Mouse (Mus musculus) midbrain, embryonic 11.5 days (tissue): Measurements from ENCODE around the gene Mrpl27. TPM values are rescaled to one million over a fixed set of nuclear protein-coding genes. Genes with fewer than 3 reads are reported as not detected.
A peak's percentile ranks its signal among the peaks of the same experiment; 100 is the strongest.

Experiments used
- ATAC-seq: fragments of 200-750 bp; cut with Nextera tagmentation; 2 replicates; pipeline ENCODE4 v1.8.0; 2017; ENCODE audit warnings: moderate TSS enrichment, moderate library complexity; ENCODE audit not compliant: low FRiP score
- DNase-seq: peaks from one replicate; pipeline ENCODE4 v3.0.0; 2015; ENCODE audit warnings: low spot score; ENCODE audit errors: missing footprints
- H3K27ac ChIP-seq: fragments of 300-500 bp; sonication (generic); 2 replicates; pipeline ENCODE4 v1.5.1; 2014; ENCODE audit warnings: low read depth, low read length
- H3K27me3 ChIP-seq: fragments of 300-500 bp; sonication (generic); 2 replicates; pipeline ENCODE4 v1.6.1; 2014; ENCODE audit warnings: mild to moderate bottlenecking, low read length, moderate library complexity, mixed read lengths; ENCODE audit not compliant: control insufficient read depth, insufficient read depth
- H3K36me3 ChIP-seq: fragments of 300-500 bp; sonication (generic); 2 replicates; pipeline ENCODE4 v1.6.1; 2014; ENCODE audit warnings: mild to moderate bottlenecking, low read length, moderate library complexity, mixed read lengths; ENCODE audit not compliant: control insufficient read depth, insufficient read depth
- H3K4me1 ChIP-seq: fragments of 300-500 bp; sonication (generic); 2 replicates; pipeline ENCODE4 v1.6.1; 2014; ENCODE audit warnings: low read length; ENCODE audit not compliant: control insufficient read depth, insufficient read depth
- H3K4me2 ChIP-seq: fragments of 300-500 bp; sonication (generic); 2 replicates; pipeline ENCODE4 v1.6.1; 2014; ENCODE audit warnings: mild to moderate bottlenecking, moderate library complexity
- H3K4me3 ChIP-seq: fragments of 300-500 bp; sonication (generic); 2 replicates; pipeline ENCODE4 v1.5.1; 2014; ENCODE audit warnings: low read depth, low read length
- H3K9ac ChIP-seq: fragments of 300-500 bp; sonication (generic); 2 replicates; pipeline ENCODE4 v1.6.1; 2014; ENCODE audit warnings: low read length
- H3K9me3 ChIP-seq: fragments of 300-500 bp; sonication (generic); 2 replicates; pipeline ENCODE4 v1.6.1; 2016; ENCODE audit warnings: low read length; ENCODE audit not compliant: control insufficient read depth
- WGBS: fragments of 180-500 bp; shearing (Covaris S2); extraction: QIAGEN DNeasy Blood & Tissue Kit; methylation state at CpG from one replicate; pipeline ENCODE4 v1.1.7; 2014; 5-methylcytosine and 5-hydroxymethylcytosine counted together
- polyA plus RNA-seq: library from polyadenylated mRNA; unstranded; fragments of >200 nt; fragmentation: Nextera tagmentation; extraction: Ambion mirVana; gene quantifications from 2 replicates; pipeline ENCODE4 v1.2.1, GENCODE M21; 2014

Gene Mrpl27
- 125 and 129 TPM in 2 replicates for polyA plus RNA-seq

DNA sequence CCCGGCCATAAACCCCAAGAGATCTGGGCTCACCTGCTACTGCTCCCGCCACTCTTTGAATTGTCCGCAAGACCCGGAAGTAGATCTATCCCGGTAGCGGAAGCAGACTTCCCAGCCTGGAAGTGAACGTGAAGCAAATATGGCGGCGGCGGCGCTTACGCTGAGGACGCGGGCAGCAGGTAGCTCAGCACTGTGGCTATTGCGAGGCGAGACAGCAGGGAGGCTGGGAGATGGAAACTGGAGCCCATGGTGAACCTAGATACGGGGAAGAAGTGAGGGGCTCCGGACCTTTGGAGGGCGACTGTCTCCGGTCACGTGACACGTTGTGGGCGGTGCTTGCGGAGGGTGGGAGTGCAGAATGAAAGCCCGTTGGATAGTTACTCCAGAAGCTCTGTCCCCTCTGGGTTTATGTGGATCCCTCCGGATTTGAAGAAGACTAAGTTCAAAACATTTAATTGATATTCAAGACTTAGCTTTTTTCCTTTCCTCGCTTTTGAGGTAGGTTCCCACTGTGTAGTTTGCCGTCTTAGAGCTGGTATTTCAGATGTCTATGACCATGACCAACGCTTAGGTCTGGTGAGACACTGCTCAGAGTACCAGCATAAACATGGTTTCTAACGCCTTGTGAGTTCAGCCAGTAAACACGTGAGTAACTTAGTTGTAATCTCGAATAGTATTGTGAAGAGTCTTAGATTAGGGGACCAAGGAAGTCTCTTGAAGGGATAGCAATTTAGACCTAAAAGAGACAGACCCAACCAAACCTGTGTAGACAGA lies at the start of gene Mrpl27, which contains the start of gene Eme1:
Gene Mrpl27 (plus strand): TSS at position 105 of the 774 bp plus-strand sequence.
Gene Eme1 (minus strand): TSS at position 302 of the 774 bp plus-strand sequence.
- no peaks in the 10 kb centered on the region for H3K27me3 ChIP-seq
- peak within 1 kb of the TSS; percentile 82 for H3K27ac ChIP-seq
- peak within 1 kb of the TSS; percentile 58 for H3K4me2 ChIP-seq
- ATAC-seq = peak; percentile 91
- peak within 1 kb of the TSS; percentile 53 for H3K4me3 ChIP-seq
- peaks cover 5% of the 10 kb centered on the region; the same call in 1 of the 2 replicates for H3K36me3 ChIP-seq
- H3K9me3 ChIP-seq = no peaks in the 10 kb centered on the region
- peak within 1 kb of the TSS; percentile 67 for H3K9ac ChIP-seq
- under 1% methylated on average over 32 of the region's 32 CpGs for WGBS
- DNase-seq = peak; percentile 99
- H3K4me1 ChIP-seq = peaks cover 5% of the 10 kb centered on the region; the same call in 1 of the 2 replicates

DNA sequence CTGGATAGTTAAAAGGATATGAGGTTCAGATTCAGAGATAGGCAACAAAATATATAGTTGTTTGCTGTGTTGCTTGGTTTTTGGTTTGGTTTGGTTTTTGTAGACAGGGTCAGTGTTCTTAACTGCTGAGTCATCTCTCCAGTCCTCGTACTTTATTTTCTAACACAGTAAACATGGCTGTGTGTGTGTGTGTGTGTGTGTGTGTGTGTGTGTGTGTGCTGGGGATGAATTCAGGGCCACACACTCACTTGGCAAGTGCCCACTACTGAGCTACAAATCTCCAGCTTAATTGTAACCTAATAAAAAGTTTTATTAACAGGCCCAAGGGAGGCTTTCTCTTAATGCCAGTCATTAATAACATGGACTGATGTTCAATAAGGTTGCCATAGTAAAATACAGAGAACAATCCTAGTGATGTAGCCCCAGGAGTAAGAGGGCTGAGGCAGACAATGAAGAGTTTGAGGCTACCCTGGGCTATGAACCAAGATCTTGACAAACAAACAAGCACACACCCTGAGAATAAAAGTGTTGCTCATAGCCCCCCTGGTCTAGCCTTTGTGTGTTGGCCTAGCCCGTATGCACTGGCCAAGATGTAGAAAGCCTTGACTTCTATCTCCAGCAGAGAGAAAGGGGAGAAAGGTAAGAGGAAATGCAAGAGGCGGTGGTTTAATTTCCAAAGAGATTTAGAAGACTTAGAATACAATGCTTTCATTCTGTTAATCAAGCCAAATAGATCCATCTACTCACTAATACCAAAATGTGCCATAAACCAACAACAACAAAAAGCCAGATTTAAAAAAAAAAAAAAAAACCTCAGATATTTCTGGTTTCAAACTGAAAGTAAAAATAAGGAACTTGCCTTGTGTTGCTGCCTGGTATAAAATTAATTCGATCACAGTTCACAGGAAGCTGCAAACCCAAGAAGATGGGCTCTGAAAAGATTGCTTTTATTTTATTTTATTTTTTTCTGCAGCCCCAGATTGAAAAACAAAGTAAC lies 42.5 kb upstream of the Mrpl27 start:
- H3K36me3 ChIP-seq = no peaks in the 10 kb centered on the region
- DNase-seq (no peak), ATAC-seq (no peak)
- no peak overlapping the region for H3K4me3 ChIP-seq
- 77% methylated on average over 4 of the region's 4 CpGs for WGBS
- H3K4me1 ChIP-seq = peaks cover 2% of the 10 kb centered on the region; the same call in 1 of the 2 replicates
- no peaks in the 10 kb centered on the region for H3K27me3 ChIP-seq
- no peak overlapping the region for H3K27ac ChIP-seq
- H3K9ac ChIP-seq = no peak overlapping the region
- no peaks in the 10 kb centered on the region for H3K9me3 ChIP-seq
- H3K4me2 ChIP-seq = no peak overlapping the region

DNA sequence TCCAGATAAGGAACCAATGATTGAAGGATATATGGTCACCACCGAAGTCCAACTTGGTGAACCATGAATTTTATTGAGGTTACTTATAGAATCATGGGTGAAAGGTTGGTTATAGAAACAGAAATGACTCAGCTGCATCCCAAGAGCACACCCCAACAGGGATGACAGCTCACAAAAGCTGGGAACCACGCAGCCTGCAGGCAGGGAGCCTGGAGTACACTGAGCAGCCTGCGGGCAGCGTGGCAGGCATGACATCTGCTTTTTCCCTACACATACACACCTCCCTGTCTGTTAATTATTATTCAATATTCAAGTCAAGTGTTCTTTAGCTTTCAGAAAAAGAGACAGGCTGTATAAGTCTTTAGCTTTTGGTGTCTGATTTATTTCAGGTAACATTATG lies 39.0 kb upstream of the Mrpl27 start:
- no peak for DNase-seq
- no peaks in the 10 kb centered on the region for H3K9me3 ChIP-seq
- H3K4me1 ChIP-seq = peaks cover 2% of the 10 kb centered on the region; the same call in 1 of the 2 replicates
- no peak overlapping the region for H3K9ac ChIP-seq
- H3K4me3 ChIP-seq = no peak overlapping the region
- ATAC-seq = no peak
- no peak overlapping the region for H3K4me2 ChIP-seq
- peaks cover 2% of the 10 kb centered on the region; the same call in 1 of the 2 replicates for H3K27me3 ChIP-seq
- 83% methylated on average over 4 of the region's 4 CpGs for WGBS
- no peaks in the 10 kb centered on the region for H3K36me3 ChIP-seq
- no peak overlapping the region for H3K27ac ChIP-seq

DNA sequence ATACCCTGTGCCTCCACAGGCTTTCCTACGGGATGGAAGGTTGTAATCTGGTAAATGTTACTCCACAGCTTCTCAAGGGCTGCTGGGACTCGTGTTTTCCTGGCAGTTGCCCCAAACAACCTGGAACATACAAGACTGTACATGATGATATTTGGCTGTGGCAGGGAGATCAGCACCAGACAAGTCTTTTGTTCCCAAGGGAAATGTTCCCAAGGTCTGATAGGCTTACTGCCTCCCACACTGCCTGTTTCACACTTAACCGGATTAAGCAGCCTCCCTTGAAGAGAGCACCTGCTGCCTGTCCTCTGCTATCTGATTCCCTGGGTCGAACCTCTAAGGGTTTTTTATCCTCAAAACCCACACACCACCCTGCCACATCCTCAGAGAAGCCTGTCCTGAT lies 38.1 kb upstream of the Mrpl27 start:
- peak; percentile 86 for DNase-seq
- ATAC-seq = peak; percentile 50; the same call in 1 of the 2 replicates

DNA sequence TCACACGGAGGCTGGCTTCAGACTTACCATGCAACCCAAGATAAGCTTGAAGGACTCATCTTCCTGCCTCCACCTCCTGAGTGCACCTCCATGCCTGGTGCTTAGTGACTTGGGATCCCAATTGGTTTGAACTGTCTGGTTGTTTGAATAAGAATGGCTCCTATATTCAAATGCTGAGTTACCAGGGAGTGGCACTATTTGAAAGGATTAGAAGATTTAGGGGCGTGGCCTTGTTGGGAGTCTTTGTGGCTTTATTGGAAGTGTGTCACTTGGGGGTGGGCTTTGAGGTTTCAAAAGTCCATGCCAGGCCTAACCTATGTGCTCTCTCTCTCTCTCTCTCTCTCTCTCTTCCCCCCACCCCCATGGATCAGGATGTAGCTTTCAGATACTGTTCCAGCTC lies 35.9 kb upstream of the Mrpl27 start:
- Histone ChIP-seq H3K4me3 (no peak overlapping the region), H3K36me3 (no peaks in the 10 kb centered on the region), H3K4me2 (no peak overlapping the region), H3K9ac (no peak overlapping the region), H3K9me3 (no peaks in the 10 kb centered on the region), H3K27ac (no peak overlapping the region), H3K27me3 (peaks cover 2% of the 10 kb centered on the region; the same call in 1 of the 2 replicates), H3K4me1 (peaks cover 2% of the 10 kb centered on the region; the same call in 1 of the 2 replicates)
- ATAC-seq = no peak
- no peak for DNase-seq
- WGBS = 91% methylated on average over 2 of the region's 2 CpGs

More for the DNA sequence above, 38.1 kb upstream of the Mrpl27 start:
- Histone ChIP-seq H3K9me3 (no peaks in the 10 kb centered on the region), H3K27me3 (peaks cover 2% of the 10 kb centered on the region; the same call in 1 of the 2 replicates), H3K4me3 (no peak overlapping the region), H3K4me2 (no peak overlapping the region), H3K4me1 (peaks cover 2% of the 10 kb centered on the region; the same call in 1 of the 2 replicates), H3K9ac (no peak overlapping the region), H3K36me3 (no peaks in the 10 kb centered on the region), H3K27ac (no peak overlapping the region)
- WGBS = 24% methylated on average over 4 of the region's 4 CpGs

DNA sequence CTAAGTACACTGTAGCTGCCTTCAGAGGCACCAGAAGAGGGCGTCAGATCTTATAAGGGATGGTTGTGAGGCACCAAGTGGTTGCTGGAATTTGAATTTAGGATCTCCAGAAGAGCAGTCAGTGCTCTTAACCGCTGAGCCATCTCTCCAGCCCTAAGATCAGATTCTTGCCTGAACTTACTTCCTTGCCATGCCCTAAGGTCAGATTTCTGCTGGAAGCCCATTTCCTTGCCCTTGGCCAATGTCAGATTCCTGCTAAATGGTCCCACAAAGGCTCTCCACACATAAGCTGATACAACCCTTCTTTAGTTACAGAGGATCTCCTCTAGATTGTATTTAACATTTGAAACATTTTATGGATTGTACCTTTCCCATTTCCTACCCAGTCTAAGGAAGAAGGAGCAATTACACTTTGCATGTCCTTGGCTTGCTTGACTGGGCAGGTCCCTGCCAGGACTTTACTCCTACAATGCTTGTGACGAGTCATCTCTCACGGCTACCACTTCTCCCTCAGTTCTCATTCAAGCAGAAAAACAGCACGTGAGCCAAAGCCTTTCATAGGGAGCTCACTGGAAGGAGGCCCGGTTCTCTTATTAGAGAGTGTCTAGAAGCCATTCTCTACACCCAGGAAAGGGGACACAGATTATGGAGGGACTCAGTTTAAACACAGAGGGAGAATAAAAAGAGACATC lies 32.7 kb upstream of the Mrpl27 start:
- no peak overlapping the region for H3K27ac ChIP-seq
- H3K4me3 ChIP-seq = no peak overlapping the region
- H3K9ac ChIP-seq = no peak overlapping the region
- 58% methylated on average over 6 of the region's 6 CpGs for WGBS
- H3K36me3 ChIP-seq = no peaks in the 10 kb centered on the region
- H3K9me3 ChIP-seq = no peaks in the 10 kb centered on the region
- H3K27me3 ChIP-seq = peaks cover 2% of the 10 kb centered on the region; the same call in 1 of the 2 replicates
- no peak for DNase-seq
- H3K4me1 ChIP-seq = no peaks in the 10 kb centered on the region
- H3K4me2 ChIP-seq = no peak overlapping the region
- no peak for ATAC-seq

DNA sequence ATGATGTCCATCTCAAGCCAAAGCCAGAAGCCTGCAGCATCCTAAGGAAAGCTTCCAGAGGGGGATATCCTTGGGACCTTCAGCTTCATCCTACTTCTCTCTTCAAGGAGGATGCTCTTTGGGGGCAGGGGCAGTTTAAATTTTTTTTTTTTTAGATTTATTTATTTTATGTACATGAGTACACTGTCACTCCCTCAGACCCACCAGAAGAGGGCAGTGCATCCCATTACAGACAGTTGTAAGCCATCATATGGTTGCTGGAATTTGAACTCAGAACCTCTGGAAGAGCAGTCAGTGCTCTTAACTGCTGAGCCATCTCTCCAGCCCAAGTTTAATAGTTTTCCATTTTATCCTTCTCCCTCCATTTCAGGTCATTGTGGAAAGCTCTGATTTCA lies 32.1 kb upstream of the Mrpl27 start:
- H3K9me3 ChIP-seq = no peaks in the 10 kb centered on the region
- no peak for DNase-seq
- no peaks in the 10 kb centered on the region for H3K4me1 ChIP-seq
- ATAC-seq = no peak
- no peaks in the 10 kb centered on the region for H3K36me3 ChIP-seq
- no peak overlapping the region for H3K9ac ChIP-seq
- no peak overlapping the region for H3K4me2 ChIP-seq
- no peak overlapping the region for H3K27ac ChIP-seq
- H3K4me3 ChIP-seq = no peak overlapping the region
- H3K27me3 ChIP-seq = peaks cover 2% of the 10 kb centered on the region; the same call in 1 of the 2 replicates

DNA sequence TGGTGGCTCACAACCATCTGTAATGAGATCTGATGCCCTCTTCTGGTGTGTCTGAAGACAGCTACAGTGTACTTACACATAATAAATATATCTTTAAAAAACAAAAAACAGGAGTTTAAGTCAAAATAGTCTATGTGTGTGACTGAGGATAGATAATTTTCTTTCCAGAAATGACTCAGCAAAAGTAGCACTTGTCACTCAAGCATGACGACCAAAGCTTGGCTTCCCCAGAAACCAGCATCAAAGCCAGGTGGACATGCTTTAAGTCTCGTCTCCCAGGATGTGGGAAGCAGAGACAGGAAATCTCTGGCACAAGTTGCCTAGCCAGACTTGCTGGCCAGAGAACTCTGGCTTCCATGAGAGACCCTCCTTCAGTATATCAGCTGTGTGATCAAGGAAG lies 31.4 kb upstream of the Mrpl27 start:
- Histone ChIP-seq H3K9ac (no peak overlapping the region), H3K9me3 (no peaks in the 10 kb centered on the region), H3K4me3 (no peak overlapping the region), H3K4me1 (no peaks in the 10 kb centered on the region), H3K27me3 (no peaks in the 10 kb centered on the region), H3K27ac (no peak overlapping the region), H3K36me3 (no peaks in the 10 kb centered on the region), H3K4me2 (no peak overlapping the region)
- ATAC-seq = no peak
- 85% methylated on average over 2 of the region's 2 CpGs for WGBS
- DNase-seq = no peak
